Mouse (Mus musculus): ENCODE results near the gene Mrap2. TPM values are rescaled to one million over a fixed set of nuclear protein-coding genes. Genes with fewer than 3 reads are reported as not detected.

The Mrap2 gene
- polyA plus RNA-seq (2015; fragmentation: Illumina TruSeq; extraction: RNeasy Lipid Tissue Mini Kit (QIAGEN cat#74804); ENCODE audit: insufficient read depth, low read depth, low replicate concordance), result not detected

GRCm38 (mm10) chr9:87144106-87144505, at the start of gene Mrap2:
Gene Mrap2 (plus strand): TSS chr9:87144306.

Other genes starting within 250 kb of the Mrap2 start
- gene Ripply2, start 128.8 kb upstream of the Mrap2 start, polyA plus RNA-seq (2015; fragmentation: Illumina TruSeq; extraction: RNeasy Lipid Tissue Mini Kit (QIAGEN cat#74804); ENCODE audit: insufficient read depth, low read depth, low replicate concordance), result not detected
- gene Cyb5r4, start 122.3 kb upstream of the Mrap2 start, polyA plus RNA-seq (2015; fragmentation: Illumina TruSeq; extraction: RNeasy Lipid Tissue Mini Kit (QIAGEN cat#74804); ENCODE audit: insufficient read depth, low read depth, low replicate concordance), result 10.9 TPM
- 1.2 TPM for gene Cep162, start 111.2 kb downstream of the Mrap2 start, polyA plus RNA-seq (2015; fragmentation: Illumina TruSeq; extraction: RNeasy Lipid Tissue Mini Kit (QIAGEN cat#74804); ENCODE audit: insufficient read depth, low read depth, low replicate concordance)